8 mouse cellular contexts compared by ENCODE assay signal in the genomic region with DNA sequence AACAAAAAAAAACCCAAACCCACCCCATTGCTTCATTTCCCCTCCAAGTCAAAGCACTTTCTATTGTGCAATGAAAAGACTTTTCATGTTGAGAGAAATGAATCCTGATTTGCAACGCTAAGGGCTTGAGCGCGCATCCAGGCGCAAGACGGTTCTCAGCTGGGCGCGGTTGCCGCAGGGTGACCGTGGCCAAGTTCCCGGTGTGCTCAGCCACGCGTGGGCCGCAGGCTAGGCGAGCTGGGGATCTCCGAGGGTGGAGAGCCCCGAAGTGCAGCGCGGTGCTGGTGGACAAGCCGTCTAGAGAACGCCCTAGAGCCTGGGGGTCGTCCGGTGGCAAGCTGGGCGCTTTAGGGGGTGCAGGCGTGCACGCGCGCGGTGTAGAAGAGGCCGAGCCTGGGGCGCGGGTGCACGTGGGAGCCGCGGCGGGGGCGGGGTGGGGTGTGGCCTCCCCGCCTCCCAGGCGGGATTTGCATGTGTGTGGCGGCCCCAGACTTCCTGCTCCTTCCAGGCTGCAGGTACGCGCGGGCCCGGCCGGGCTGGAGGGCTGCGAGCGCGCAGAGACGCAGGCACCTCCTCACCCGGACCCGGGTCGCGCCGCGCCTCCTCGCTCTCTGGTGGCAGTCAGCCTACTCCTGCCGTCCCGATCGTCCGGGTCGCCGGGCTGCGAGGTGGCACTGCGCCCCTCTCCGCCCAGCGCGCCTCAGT. TPM values are rescaled to one million over a fixed set of nuclear protein-coding genes. Genes with fewer than 3 reads are reported as not detected.
DNase-seq lines count a peak whose midpoint lies in the region; ATAC-seq lines count a peak whose summit lies in the region.

A gene (plus strand): TSS at position 493 of the 705 bp plus-strand sequence.

- H3K9ac ChIP-seq in embryonic facial prominence, embryonic 13.5 days, result peak within 1 kb of the TSS; percentile 77
- H3K9ac ChIP-seq in heart, embryonic 16.5 days (ENCODE audit: low read length), result peak within 1 kb of the TSS; percentile 82

- ATAC-seq in embryonic facial prominence, embryonic 13.5 days (ENCODE audit: insufficient number of reproducible peaks, insufficient read depth, low FRiP score, low TSS enrichment, low read depth), result peak; percentile 66
- ATAC-seq in heart, embryonic 16.5 days (replicated peaks; ENCODE audit: extremely low read depth, insufficient read depth, low FRiP score), result peak; percentile 78
- ATAC-seq in megakaryocyte progenitor cell, adult 5-6 weeks (replicated peaks; ENCODE audit: poor library complexity), result peak; percentile 66

- peak within 1 kb of the TSS; percentile 90 for H3K27ac ChIP-seq in embryonic facial prominence, embryonic 13.5 days
- peak within 1 kb of the TSS; percentile 89 for H3K27ac ChIP-seq in heart, embryonic 16.5 days (ENCODE audit: low read length)

- peak within 1 kb of the TSS; percentile 64 for H3K4me3 ChIP-seq in embryonic facial prominence, embryonic 13.5 days
- peak within 1 kb of the TSS; percentile 79 for H3K4me3 ChIP-seq in heart, embryonic 16.5 days (ENCODE audit: low read length)

- WGBS in embryonic facial prominence, embryonic 13.5 days, result under 1% methylated on average over 66 of the region's 66 CpGs
- under 1% methylated on average over 50 of the region's 66 CpGs for WGBS in heart, embryonic 16.5 days

- peak within 1 kb of the TSS; percentile 89 for H3K4me2 ChIP-seq in embryonic facial prominence, embryonic 13.5 days
- peak within 1 kb of the TSS; percentile 99 for H3K4me2 ChIP-seq in heart, embryonic 16.5 days (ENCODE audit: low read depth, low read length)

- DNase-seq in B cell, adult 2 months, result peak; percentile 88 to 89
- DNase-seq in adrenal gland, adult 2 months, result peak; percentile 91
- DNase-seq in kidney, postnatal 25 days, result peak; percentile 75 to 91
- DNase-seq in spleen, postnatal 10 days (ENCODE audit: low spot score in 2 of 2), result peak; percentile 54 to 83
- no peak for DNase-seq in layer of hippocampus, adult 9-10 months (ENCODE audit: low spot score)

- H3K36me3 ChIP-seq in embryonic facial prominence, embryonic 13.5 days, result no peaks in the 10 kb centered on the region
- no peaks in the 10 kb centered on the region for H3K36me3 ChIP-seq in heart, embryonic 16.5 days (ENCODE audit: control insufficient read depth, insufficient read depth)

- no peaks in the 10 kb centered on the region for H3K9me3 ChIP-seq in embryonic facial prominence, embryonic 13.5 days
- H3K9me3 ChIP-seq in heart, embryonic 16.5 days (replicated peaks; ENCODE audit: control insufficient read depth, low read length), result no peaks in the 10 kb centered on the region

- H3K4me1 ChIP-seq in embryonic facial prominence, embryonic 13.5 days, result peaks cover 44% of the 10 kb centered on the region
- peaks cover 11% of the 10 kb centered on the region for H3K4me1 ChIP-seq in heart, embryonic 16.5 days (ENCODE audit: control insufficient read depth, insufficient read depth, low read length)

- peaks cover 13% of the 10 kb centered on the region for H3K27me3 ChIP-seq in embryonic facial prominence, embryonic 13.5 days
- H3K27me3 ChIP-seq in heart, embryonic 16.5 days (ENCODE audit: control insufficient read depth, insufficient read depth, low read length), result peaks cover 16% of the 10 kb centered on the region

RNA-seq across cellular contexts. Expression of the gene that starts here (rescaled TPM):
- 1 to 10 TPM; 5.0 to 6.7 TPM for total RNA-seq in adrenal gland, adult 2 months (2021)
- 6.0 and 6.9 TPM in 2 replicates for polyA plus RNA-seq in adrenal gland, adult 2 months (2012; rRNA removed)
- polyA plus RNA-seq in embryonic facial prominence, embryonic 13.5 days (2015; fragmentation: Nextera tagmentation; extraction: Ambion mirVana), result 3.8 and 4.0 TPM in 2 replicates
- polyA plus RNA-seq in heart, embryonic 16.5 days (2015; fragmentation: Nextera tagmentation; extraction: Ambion mirVana), result 2.2 and 2.6 TPM in 2 replicates
- total RNA-seq in megakaryocyte progenitor cell, adult 5-6 weeks (2015), result 3.4 and 3.6 TPM in 2 replicates
- total RNA-seq in megakaryocyte progenitor cell, adult 5-6 weeks (2017), result 5.3 and 6.2 TPM in 2 replicates
